Mouse (Mus musculus): ENCODE data around the gene Mrpl23. TPM values are rescaled to one million over a fixed set of nuclear protein-coding genes. Genes with fewer than 3 reads are reported as not detected.

Mrpl23 gene
- polyA plus RNA-seq, 1 experiment from 2014 or later: 14.2 TPM

- no peaks in the 10 kb centered on the region for H3K9me3 ChIP-seq (replicated peaks; ENCODE audit: control insufficient read depth, low read length)
- no peaks in the 10 kb centered on the region for H3K36me3 ChIP-seq (ENCODE audit: control insufficient read depth, insufficient read depth)
- peak; percentile 53 for ATAC-seq (replicated peaks; ENCODE audit: extremely low read depth, insufficient read depth, low FRiP score)
- no peak overlapping the region for H3K9ac ChIP-seq (ENCODE audit: low read length)
- no peak overlapping the region for H3K4me3 ChIP-seq (ENCODE audit: low read length)
- peaks cover 38% of the 10 kb centered on the region for H3K4me1 ChIP-seq (ENCODE audit: control insufficient read depth, insufficient read depth, low read length)
- H3K4me2 ChIP-seq (ENCODE audit: low read depth, low read length): no peak overlapping the region
- H3K27ac ChIP-seq (ENCODE audit: low read length): peak overlapping the region; percentile 61
- 40% methylated on average over 13 of the region's 13 CpGs for WGBS
- no peaks in the 10 kb centered on the region for H3K27me3 ChIP-seq (ENCODE audit: control insufficient read depth, insufficient read depth, low read length)
Observed at GRCm38 (mm10) chr7:142552591-142553416, 20.3 kb downstream of the Mrpl23 start.

- Histone ChIP-seq H3K4me3 (ENCODE audit: low read length) (no peak overlapping the region), H3K9ac (ENCODE audit: low read length) (peak overlapping the region; percentile 15; the same call in 1 of the 2 replicates), H3K27ac (ENCODE audit: low read length) (peak overlapping the region; percentile 61), H3K36me3 (ENCODE audit: control insufficient read depth, insufficient read depth) (no peaks in the 10 kb centered on the region), H3K27me3 (ENCODE audit: control insufficient read depth, insufficient read depth, low read length) (no peaks in the 10 kb centered on the region), H3K4me2 (ENCODE audit: low read depth, low read length) (no peak overlapping the region), H3K4me1 (ENCODE audit: control insufficient read depth, insufficient read depth, low read length) (peaks cover 35% of the 10 kb centered on the region), H3K9me3 (replicated peaks; ENCODE audit: control insufficient read depth, low read length) (no peaks in the 10 kb centered on the region)
- no peak for ATAC-seq (replicated peaks; ENCODE audit: extremely low read depth, insufficient read depth, low FRiP score)
- WGBS: 31% methylated on average over 11 of the region's 11 CpGs
Observed at GRCm38 (mm10) chr7:142553417-142554335, 21.2 kb downstream of the Mrpl23 start.

GRCm38 (mm10) chr7:142554625-142555024 lies 22.1 kb downstream of the Mrpl23 start:
- Histone ChIP-seq H3K27ac (ENCODE audit: low read length) (no peak overlapping the region; the same call in 1 of the 2 replicates), H3K4me1 (ENCODE audit: control insufficient read depth, insufficient read depth, low read length) (peaks cover 35% of the 10 kb centered on the region)
- WGBS: 19% methylated on average over 1 of the region's 1 CpGs

GRCm38 (mm10) chr7:142555366-142556088 lies 23.0 kb downstream of the Mrpl23 start:
- H3K9me3 ChIP-seq (replicated peaks; ENCODE audit: control insufficient read depth, low read length): no peaks in the 10 kb centered on the region
- no peaks in the 10 kb centered on the region for H3K36me3 ChIP-seq (ENCODE audit: control insufficient read depth, insufficient read depth)
- H3K9ac ChIP-seq (ENCODE audit: low read length): no peak overlapping the region
- no peak overlapping the region for H3K4me3 ChIP-seq (ENCODE audit: low read length)
- no peak overlapping the region for H3K4me2 ChIP-seq (ENCODE audit: low read depth, low read length)
- no peak overlapping the region for H3K27ac ChIP-seq (ENCODE audit: low read length)
- 84% methylated on average over 8 of the region's 8 CpGs for WGBS
- H3K4me1 ChIP-seq (ENCODE audit: control insufficient read depth, insufficient read depth, low read length): peaks cover 30% of the 10 kb centered on the region
- ATAC-seq (replicated peaks; ENCODE audit: extremely low read depth, insufficient read depth, low FRiP score): no peak
- no peaks in the 10 kb centered on the region for H3K27me3 ChIP-seq (ENCODE audit: control insufficient read depth, insufficient read depth, low read length)

More at GRCm38 (mm10) chr7:142554625-142555024, 22.1 kb downstream of the Mrpl23 start:
- Histone ChIP-seq H3K36me3 (ENCODE audit: control insufficient read depth, insufficient read depth) (no peaks in the 10 kb centered on the region), H3K27me3 (ENCODE audit: control insufficient read depth, insufficient read depth, low read length) (no peaks in the 10 kb centered on the region), H3K4me2 (ENCODE audit: low read depth, low read length) (no peak overlapping the region), H3K4me3 (ENCODE audit: low read length) (no peak overlapping the region), H3K9ac (ENCODE audit: low read length) (no peak overlapping the region), H3K9me3 (replicated peaks; ENCODE audit: control insufficient read depth, low read length) (no peaks in the 10 kb centered on the region)
- no peak for ATAC-seq (replicated peaks; ENCODE audit: extremely low read depth, insufficient read depth, low FRiP score)

GRCm38 (mm10) chr7:142556089-142556476 lies 23.6 kb downstream of the Mrpl23 start:
- H3K4me3 ChIP-seq (ENCODE audit: low read length): no peak overlapping the region
- no peak overlapping the region for H3K9ac ChIP-seq (ENCODE audit: low read length)
- no peaks in the 10 kb centered on the region for H3K9me3 ChIP-seq (replicated peaks; ENCODE audit: control insufficient read depth, low read length)
- no peaks in the 10 kb centered on the region for H3K36me3 ChIP-seq (ENCODE audit: control insufficient read depth, insufficient read depth)
- 90% methylated on average over 2 of the region's 2 CpGs for WGBS
- peaks cover 27% of the 10 kb centered on the region for H3K4me1 ChIP-seq (ENCODE audit: control insufficient read depth, insufficient read depth, low read length)
- H3K27me3 ChIP-seq (ENCODE audit: control insufficient read depth, insufficient read depth, low read length): no peaks in the 10 kb centered on the region
- H3K27ac ChIP-seq (ENCODE audit: low read length): no peak overlapping the region
- no peak for ATAC-seq (replicated peaks; ENCODE audit: extremely low read depth, insufficient read depth, low FRiP score)
- no peak overlapping the region for H3K4me2 ChIP-seq (ENCODE audit: low read depth, low read length)

GRCm38 (mm10) chr7:142557696-142558095 lies 25.2 kb downstream of the Mrpl23 start:
- 37% methylated on average over 6 of the region's 6 CpGs for WGBS
- no peaks in the 10 kb centered on the region for H3K27me3 ChIP-seq (ENCODE audit: control insufficient read depth, insufficient read depth, low read length)
- H3K4me3 ChIP-seq (ENCODE audit: low read length): no peak overlapping the region
- H3K9ac ChIP-seq (ENCODE audit: low read length): no peak overlapping the region
- no peak for ATAC-seq (replicated peaks; ENCODE audit: extremely low read depth, insufficient read depth, low FRiP score)
- H3K27ac ChIP-seq (ENCODE audit: low read length): no peak overlapping the region
- H3K9me3 ChIP-seq (replicated peaks; ENCODE audit: control insufficient read depth, low read length): no peaks in the 10 kb centered on the region
- no peaks in the 10 kb centered on the region for H3K36me3 ChIP-seq (ENCODE audit: control insufficient read depth, insufficient read depth)
- peaks cover 32% of the 10 kb centered on the region for H3K4me1 ChIP-seq (ENCODE audit: control insufficient read depth, insufficient read depth, low read length)
- H3K4me2 ChIP-seq (ENCODE audit: low read depth, low read length): no peak overlapping the region

- H3K4me1 ChIP-seq (ENCODE audit: control insufficient read depth, insufficient read depth, low read length): peaks cover 24% of the 10 kb centered on the region
- H3K9me3 ChIP-seq (replicated peaks; ENCODE audit: control insufficient read depth, low read length): no peaks in the 10 kb centered on the region
- no peak overlapping the region for H3K4me3 ChIP-seq (ENCODE audit: low read length)
- no peak overlapping the region for H3K4me2 ChIP-seq (ENCODE audit: low read depth, low read length)
- no peaks in the 10 kb centered on the region for H3K36me3 ChIP-seq (ENCODE audit: control insufficient read depth, insufficient read depth)
- no peak overlapping the region for H3K27ac ChIP-seq (ENCODE audit: low read length)
- no peak overlapping the region for H3K9ac ChIP-seq (ENCODE audit: low read length)
- no peaks in the 10 kb centered on the region for H3K27me3 ChIP-seq (ENCODE audit: control insufficient read depth, insufficient read depth, low read length)
- no peak for ATAC-seq (replicated peaks; ENCODE audit: extremely low read depth, insufficient read depth, low FRiP score)
- WGBS: 90% methylated on average over 9 of the region's 9 CpGs
Observed at GRCm38 (mm10) chr7:142558511-142559146, 26.1 kb downstream of the Mrpl23 start.

- no peak overlapping the region for H3K4me2 ChIP-seq (ENCODE audit: low read depth, low read length)
- H3K9me3 ChIP-seq (replicated peaks; ENCODE audit: control insufficient read depth, low read length): no peaks in the 10 kb centered on the region
- H3K9ac ChIP-seq (ENCODE audit: low read length): no peak overlapping the region
- H3K27me3 ChIP-seq (ENCODE audit: control insufficient read depth, insufficient read depth, low read length): no peaks in the 10 kb centered on the region
- no peak overlapping the region for H3K27ac ChIP-seq (ENCODE audit: low read length)
- 48% methylated on average over 5 of the region's 5 CpGs for WGBS
- ATAC-seq (replicated peaks; ENCODE audit: extremely low read depth, insufficient read depth, low FRiP score): no peak
- H3K4me3 ChIP-seq (ENCODE audit: low read length): no peak overlapping the region
- H3K36me3 ChIP-seq (ENCODE audit: control insufficient read depth, insufficient read depth): no peaks in the 10 kb centered on the region
- peaks cover 13% of the 10 kb centered on the region for H3K4me1 ChIP-seq (ENCODE audit: control insufficient read depth, insufficient read depth, low read length)
Observed at GRCm38 (mm10) chr7:142559651-142560175, 27.2 kb downstream of the Mrpl23 start.

Measured in heart, embryonic 16.5 days (tissue).